23 mouse cellular contexts compared by ENCODE assay signal in genomic region chr14:45040851-45041475, GRCm38 (mm10). TPM values are rescaled to one million over a fixed set of nuclear protein-coding genes. Genes with fewer than 3 reads are reported as not detected.
DNase-seq lines count a peak whose midpoint lies in the region; ATAC-seq and TF ChIP-seq lines count a peak whose summit lies in the region.
"Had no signal": no experiment of that assay in that cellular context is flagged by ENCODE, and none has a peak within 500 bp of the region (broad histone marks: within the 10 kb centered on the region; RNA-seq: fewer than 3 reads in every experiment).

No protein-coding gene starts in this region.

- no peaks in the 10 kb centered on the region for H3K27me3 ChIP-seq in CH12.LX (replicated peaks)
- H3K27me3 ChIP-seq: forebrain, embryonic 13.5 days; limb, embryonic 15.5 days; midbrain, embryonic 15.5 days; stomach, embryonic 15.5 days had no signal

- H3K4me2 ChIP-seq in CH12.LX (ENCODE audit: insufficient read depth, low read depth, poor library complexity, severe bottlenecking) = peak overlapping the region; percentile 15; the same call in 1 of the 2 replicates
- H3K4me2 ChIP-seq: forebrain, embryonic 13.5 days; limb, embryonic 15.5 days; midbrain, embryonic 15.5 days; stomach, embryonic 15.5 days had no signal

- H3K9me3 ChIP-seq in CH12.LX (replicated peaks; ENCODE audit: low read length) = no peaks in the 10 kb centered on the region
- H3K9me3 ChIP-seq: forebrain, embryonic 13.5 days; heart, embryonic 10.5 days; limb, embryonic 15.5 days; midbrain, embryonic 15.5 days; stomach, embryonic 15.5 days had no signal

- no peaks in the 10 kb centered on the region for H3K36me3 ChIP-seq in CH12.LX (replicated peaks in 1 of 2; ENCODE audit: control insufficient read depth in 1 of 2, insufficient read depth in 1 of 2, low read length in 1 of 2)
- H3K36me3 ChIP-seq: heart, embryonic 10.5 days; limb, embryonic 15.5 days; midbrain, embryonic 15.5 days; stomach, embryonic 15.5 days had no signal

- in situ Hi-C loops in CH12.LX (cut with MboI; ENCODE audit: low pct_ligation_motif_present, low pct_unique_long_range_greater_than_20kb, low sequenced_read_pairs) = no loop called here

- ATAC-seq in common myeloid progenitor, adult 5-6 weeks (replicated peaks; ENCODE audit: low read depth, poor library complexity, severe bottlenecking) = peak; percentile 87
- ATAC-seq in megakaryocyte progenitor cell, adult 5-6 weeks (replicated peaks; ENCODE audit: poor library complexity) = peak; percentile 82
- ATAC-seq: forebrain, embryonic 13.5 days; hindbrain, postnatal 0 days; midbrain, embryonic 15.5 days had no signal

- TF ChIP-seq EP300 in CH12.LX (IDR thresholded peaks at IDR 0.05; ENCODE audit: low read length) = peak; percentile 57; the same call in 1 of the 2 replicates

- intact Hi-C loops in heart, postnatal 25 days (cut with DNase I) = no loop called here

- H3K27ac ChIP-seq in CH12.LX (ENCODE audit: insufficient read depth, low read depth) = no peak overlapping the region
- H3K27ac ChIP-seq: forebrain, embryonic 13.5 days; heart, embryonic 10.5 days; hindbrain, postnatal 0 days; limb, embryonic 15.5 days; midbrain, embryonic 15.5 days; stomach, embryonic 15.5 days had no signal

- TF ChIP-seq RAD21 in CH12.LX (IDR thresholded peaks at IDR 0.05; ENCODE audit: low read depth, low read length) = no peak

- H3K9ac ChIP-seq in CH12.LX (ENCODE audit: insufficient read depth, low read depth) = no peak overlapping the region
- H3K9ac ChIP-seq: forebrain, embryonic 13.5 days; limb, embryonic 15.5 days; midbrain, embryonic 15.5 days; stomach, embryonic 15.5 days had no signal

- H3K79me2 ChIP-seq in CH12.LX (replicated peaks; ENCODE audit: control insufficient read depth, extremely low read depth, insufficient read depth, poor library complexity, severe bottlenecking) = no peaks in the 10 kb centered on the region

- no peak for TF ChIP-seq POLR2A in CH12.LX (IDR thresholded peaks at IDR 0.05; ENCODE audit: low read depth, low read length)

- H3K4me1 ChIP-seq in CH12.LX (ENCODE audit: control insufficient read depth in 1 of 2, insufficient read depth in 2 of 2) = peaks cover 22 to 52% of the 10 kb centered on the region in 2 experiments
- H3K4me1 ChIP-seq: forebrain, embryonic 13.5 days; heart, embryonic 10.5 days; limb, embryonic 15.5 days; midbrain, embryonic 15.5 days; stomach, embryonic 15.5 days had no signal

- dilution Hi-C loops in CH12.LX (cut with MboI; ENCODE audit: extremely low pct_ligation_motif_present, extremely low pct_unique_long_range_greater_than_20kb, low sequenced_read_pairs) = no loop called here

- H3K4me3 ChIP-seq in CH12.LX (replicated peaks in 1 of 3; ENCODE audit: low read depth in 2 of 3, low read length in 2 of 3, poor library complexity in 1 of 3) = no peak overlapping the region
- H3K4me3 ChIP-seq: forebrain, embryonic 13.5 days; heart, embryonic 10.5 days; limb, embryonic 15.5 days; midbrain, embryonic 15.5 days; stomach, embryonic 15.5 days had no signal

- TF ChIP-seq CTCF in CH12.LX (conservative IDR thresholded peaks at IDR 0.05 in 1 of 2, IDR thresholded peaks at IDR 0.05 in 1 of 2; ENCODE audit: low read depth in 2 of 2, low read length in 2 of 2) = no peak

- peak; percentile 57 for DNase-seq in CH12.LX (ENCODE audit: extremely low read depth)
- no peak for DNase-seq in heart, postnatal 25 days (ENCODE audit: low spot score)
- DNase-seq in retina, postnatal 1 day = no peak
- no peak for DNase-seq in frontal cortex, postnatal 36 days (ENCODE audit: low spot score in 2 of 2)
- DNase-seq in adrenal gland, postnatal 4 days (ENCODE audit: low spot score in 2 of 2) = no peak
- DNase-seq: cerebellum, adult 11 months; cerebellum, postnatal 14 days; gastrocnemius, postnatal 36 days; heart, postnatal 36 days; kidney, adult 2 months; kidney, postnatal 14 days; lung, adult 2 months; lung, postnatal 36 days; right cerebral cortex, postnatal 4 days; thymus, adult 2 months had no signal

TF ChIP-seq in CH12.LX, 34 proteins besides CTCF, POLR2A, EP300 and RAD21:
- TF ChIP-seq NRF1 (IDR thresholded peaks at IDR 0.05; ENCODE audit: low read depth, low read length) (no peak), UBTF (IDR thresholded peaks at IDR 0.05; ENCODE audit: low read depth, low read length) (no peak), MAX (IDR thresholded peaks at IDR 0.05; ENCODE audit: low read length) (no peak), ZC3H11A (IDR thresholded peaks at IDR 0.05; ENCODE audit: low read depth, low read length) (no peak), RCOR1 (conservative IDR thresholded peaks at IDR 0.05; ENCODE audit: low read depth, low read length) (no peak), ELF1 (IDR thresholded peaks at IDR 0.05; ENCODE audit: low read depth, low read length) (no peak), ETS1 (conservative IDR thresholded peaks at IDR 0.05; ENCODE audit: low read depth, low read length) (no peak; the same call in 1 of the 2 replicates), TCF12 (IDR thresholded peaks at IDR 0.05; ENCODE audit: low read depth, low read length) (no peak), ZNF384 (IDR thresholded peaks at IDR 0.05; ENCODE audit: low read depth, low read length) (peak; percentile 74), SMC3 (IDR thresholded peaks at IDR 0.05; ENCODE audit: low read depth, low read length) (no peak), MYC (IDR thresholded peaks at IDR 0.05; ENCODE audit: low read depth, low read length) (no peak), ZKSCAN1 (IDR thresholded peaks at IDR 0.05; ENCODE audit: borderline replicate concordance, low read depth, low read length) (no peak), MAFK (IDR thresholded peaks at IDR 0.05; ENCODE audit: insufficient replicate concordance, low read length) (no peak), CHD2 (IDR thresholded peaks at IDR 0.05; ENCODE audit: low read length) (no peak), BHLHE40 (IDR thresholded peaks at IDR 0.05; ENCODE audit: low read depth, low read length) (peak; percentile 88), SIN3A (IDR thresholded peaks at IDR 0.05; ENCODE audit: low read length) (no peak)

RNA-seq across cellular contexts. Expression of gene Ptger2, which starts 53.0 kb away (rescaled TPM):
- total RNA-seq in CH12.LX (2012; rRNA removed) = not detected in 2 replicates
- total RNA-seq in CH12.LX (2014; rRNA removed) = not detected in 2 replicates
- not detected in 2 replicates for polyA plus RNA-seq in CH12.LX (2012; ENCODE audit: insufficient read length, low read depth)
- total RNA-seq in common myeloid progenitor, adult 5-6 weeks (2017) = 2.7 and 2.8 TPM in 2 replicates
- 4.6 and 6.1 TPM in 2 replicates for total RNA-seq in megakaryocyte progenitor cell, adult 5-6 weeks (2015)
- 2.1 and 3.5 TPM in 2 replicates for total RNA-seq in megakaryocyte progenitor cell, adult 5-6 weeks (2017)
- under 1 TPM; 0.16 to 0.22 TPM for total RNA-seq in heart, postnatal 25 days (2021)
- 1 to 10 TPM in 1 of 2 experiments, under 1 TPM in 1; 0.78 to 1.0 TPM for total RNA-seq in adrenal gland, postnatal 4 days (2021)
- polyA plus RNA-seq: heart, embryonic 10.5 days had no signal
